ENCODE assay signal across 12 mouse cellular contexts in genomic region chr7:140153829-140154217, GRCm38 (mm10). TPM values are rescaled to one million over a fixed set of nuclear protein-coding genes. Genes with fewer than 3 reads are reported as not detected.
A peak's percentile ranks its signal among the peaks of the same experiment; 100 is the strongest.
DNase-seq lines count a peak whose midpoint lies in the region; ATAC-seq and TF ChIP-seq lines count a peak whose summit lies in the region.
"Had no signal": no experiment of that assay in that cellular context is flagged by ENCODE, and none has a peak within 500 bp of the region (broad histone marks: within the 10 kb centered on the region; RNA-seq: fewer than 3 reads in every experiment).

No protein-coding gene starts in this region.

- peak overlapping the region; percentile 66 for H3K4me2 ChIP-seq in heart, embryonic 13.5 days
- peak overlapping the region; percentile 73 for H3K4me2 ChIP-seq in forebrain, postnatal 0 days (ENCODE audit: low read depth)
- peak overlapping the region; percentile 59 for H3K4me2 ChIP-seq in midbrain, embryonic 12.5 days (replicated peaks)

- no peak for TF ChIP-seq CTCF in forebrain, postnatal 0 days (IDR thresholded peaks at IDR 0.05; ENCODE audit: low read depth)

- 23% methylated on average over 4 of the region's 4 CpGs for WGBS in heart, embryonic 13.5 days
- WGBS in forebrain, postnatal 0 days, result 17% methylated on average over 4 of the region's 4 CpGs
- 10% methylated on average over 4 of the region's 4 CpGs for WGBS in midbrain, embryonic 12.5 days

- H3K36me3 ChIP-seq in heart, embryonic 13.5 days, result peaks cover 5% of the 10 kb centered on the region; the same call in 1 of the 2 replicates
- H3K36me3 ChIP-seq in ES-E14 (ENCODE audit: control insufficient read depth, insufficient read depth, low read length, poor library complexity, severe bottlenecking), result peaks cover 8% of the 10 kb centered on the region; the same call in 1 of the 2 replicates
- peaks cover 4% of the 10 kb centered on the region; the same call in 1 of the 2 replicates for H3K36me3 ChIP-seq in forebrain, postnatal 0 days (ENCODE audit: insufficient read depth)
- peaks cover 7% of the 10 kb centered on the region; the same call in 1 of the 2 replicates for H3K36me3 ChIP-seq in midbrain, embryonic 12.5 days

- H3K4me3 ChIP-seq in heart, embryonic 13.5 days, result peak overlapping the region; percentile 30
- H3K4me3 ChIP-seq in ES-E14 (ENCODE audit: insufficient read depth in 1 of 2, low read depth in 1 of 2, low read length in 2 of 2, poor library complexity in 1 of 2, severe bottlenecking in 1 of 2), result peak overlapping the region; percentile 58 to 63; a peak in 3 of 4 replicates
- H3K4me3 ChIP-seq in forebrain, postnatal 0 days (ENCODE audit: low read depth, low read length), result peak overlapping the region; percentile 54
- H3K4me3 ChIP-seq in midbrain, embryonic 12.5 days, result peak overlapping the region; percentile 39

- no peak for ATAC-seq in heart, embryonic 13.5 days (ENCODE audit: extremely low read depth, insufficient number of reproducible peaks, low FRiP score, low TSS enrichment)
- ATAC-seq in forebrain, postnatal 0 days, result peak; percentile 53
- no peak; the same call in 1 of the 2 replicates for ATAC-seq in midbrain, embryonic 12.5 days (ENCODE audit: low FRiP score, low read depth)
- ATAC-seq: activated CD4-positive, CD25-positive, alpha-beta regulatory T cell, adult 4 months had no signal

- H3K9me3 ChIP-seq in heart, embryonic 13.5 days, result no peaks in the 10 kb centered on the region
- no peaks in the 10 kb centered on the region for H3K9me3 ChIP-seq in ES-E14 (ENCODE audit: control insufficient read depth, insufficient read depth, low read depth, low read length)
- no peaks in the 10 kb centered on the region for H3K9me3 ChIP-seq in forebrain, postnatal 0 days (ENCODE audit: low read length)
- H3K9me3 ChIP-seq in midbrain, embryonic 12.5 days, result no peaks in the 10 kb centered on the region
- H3K9me3 ChIP-seq: megakaryocyte, embryonic 14.5 days had no signal

- DNase-seq in heart, adult 18-20 months, result no peak
- no peak for DNase-seq in ES-E14 (ENCODE audit: low read depth, low spot score)
- DNase-seq in forebrain, postnatal 0 days, result peak; percentile 48
- no peak for DNase-seq in right cerebral cortex, postnatal 4 days
- DNase-seq in left cerebral cortex, adult 18-20 months (ENCODE audit: low spot score in 2 of 2), result no peak
- no peak for DNase-seq in ovary, postnatal 14 days (ENCODE audit: low spot score)

- in situ Hi-C loops in ES-E14 (cut with MboI; ENCODE audit: low sequenced_read_pairs in 2 of 2, unreplicated experiment in 2 of 2), result no loop called here

- peaks cover 68% of the 10 kb centered on the region for H3K27me3 ChIP-seq in heart, embryonic 13.5 days (replicated peaks)
- no peaks in the 10 kb centered on the region for H3K27me3 ChIP-seq in forebrain, postnatal 0 days (ENCODE audit: insufficient read depth, low read length)
- H3K27me3 ChIP-seq in midbrain, embryonic 12.5 days, result peaks cover 50% of the 10 kb centered on the region

- H3K9ac ChIP-seq in heart, embryonic 13.5 days, result peak overlapping the region; percentile 64
- H3K9ac ChIP-seq in ES-E14 (ENCODE audit: insufficient read depth, low read depth, low read length, poor library complexity, severe bottlenecking), result no peak overlapping the region
- H3K9ac ChIP-seq in forebrain, postnatal 0 days, result peak overlapping the region; percentile 83
- peak overlapping the region; percentile 53 for H3K9ac ChIP-seq in midbrain, embryonic 12.5 days (replicated peaks)

- peaks cover 15% of the 10 kb centered on the region for H3K4me1 ChIP-seq in heart, embryonic 13.5 days
- H3K4me1 ChIP-seq in ES-E14 (ENCODE audit: control insufficient read depth in 2 of 2, insufficient read depth in 2 of 2, low read length in 2 of 2, poor library complexity in 1 of 2), result peaks cover 0 to 9% of the 10 kb centered on the region in 2 experiments; a peak in 1 of 4 replicates
- peaks cover 13% of the 10 kb centered on the region for H3K4me1 ChIP-seq in forebrain, postnatal 0 days (ENCODE audit: insufficient read depth)
- H3K4me1 ChIP-seq in midbrain, embryonic 12.5 days, result peaks cover 19% of the 10 kb centered on the region

- no peak overlapping the region for H3K27ac ChIP-seq in heart, embryonic 13.5 days (replicated peaks)
- no peak overlapping the region for H3K27ac ChIP-seq in ES-E14 (ENCODE audit: insufficient read depth, low read depth, low read length, poor library complexity, severe bottlenecking)
- H3K27ac ChIP-seq in forebrain, postnatal 0 days (ENCODE audit: low read depth, low read length), result peak overlapping the region; percentile 83
- no peak overlapping the region for H3K27ac ChIP-seq in midbrain, embryonic 12.5 days (replicated peaks)

TF ChIP-seq in ES-E14, 5 proteins besides CTCF, POLR2A, EP300 and RAD21:
- TF ChIP-seq ZC3H11A (IDR thresholded peaks at IDR 0.05; ENCODE audit: borderline replicate concordance, low read depth, low read length) (no peak), HCFC1 (IDR thresholded peaks at IDR 0.05; ENCODE audit: borderline replicate concordance, insufficient read depth, low read length) (no peak), CHD2 (IDR thresholded peaks at IDR 0.05; ENCODE audit: low read depth, low read length) (no peak), MAFK (IDR thresholded peaks at IDR 0.05; ENCODE audit: insufficient read depth, low read depth, low read length) (no peak), ZNF384 (IDR thresholded peaks at IDR 0.05; ENCODE audit: low read depth, low read length) (no peak)

RNA-seq across cellular contexts. Expression of gene Sprn, which starts 0.9 kb away (rescaled TPM):
- polyA plus RNA-seq in heart, embryonic 13.5 days (2015; fragmentation: Nextera tagmentation; extraction: Ambion mirVana), result 0.10 TPM in 1 of 2 replicates, not detected in the other
- under 1 TPM; 0.35 to 0.41 TPM for total RNA-seq in heart, adult 18-20 months (2021)
- total RNA-seq in ES-E14 (2012; rRNA removed), result 0.27 and 0.48 TPM in 2 replicates
- total RNA-seq in forebrain, postnatal 0 days (2014; rRNA removed), result 64.0 and 74.4 TPM in 2 replicates
- polyA plus RNA-seq in forebrain, postnatal 0 days (2015; fragmentation: Nextera tagmentation; extraction: Ambion mirVana), result 32.6 and 43.5 TPM in 2 replicates
- 2.8 and 3.1 TPM in 2 replicates for polyA plus RNA-seq in midbrain, embryonic 12.5 days (2016; fragmentation: Nextera tagmentation; extraction: Ambion mirVana)
- total RNA-seq in left cerebral cortex, adult 18-20 months (2021), result 100 to 1,000 TPM; 119 to 120 TPM
- polyA plus RNA-seq: activated CD4-positive, CD25-positive, alpha-beta regulatory T cell, adult 4 months had no signal

RNA-seq across cellular contexts. Expression of gene Olfr522, which starts 10.7 kb away (rescaled TPM):
- polyA plus RNA-seq in heart, embryonic 13.5 days (2015; fragmentation: Nextera tagmentation; extraction: Ambion mirVana), result not detected in 2 replicates
- total RNA-seq in heart, adult 18-20 months (2021), result not detected
- not detected in 2 replicates for total RNA-seq in ES-E14 (2012; rRNA removed)
- not detected in 2 replicates for total RNA-seq in forebrain, postnatal 0 days (2014; rRNA removed)
- not detected in 2 replicates for polyA plus RNA-seq in forebrain, postnatal 0 days (2015; fragmentation: Nextera tagmentation; extraction: Ambion mirVana)
- not detected in 2 replicates for polyA plus RNA-seq in midbrain, embryonic 12.5 days (2016; fragmentation: Nextera tagmentation; extraction: Ambion mirVana)
- not detected for total RNA-seq in left cerebral cortex, adult 18-20 months (2021)
- total RNA-seq: gastrocnemius, postnatal 10 days had no signal
- polyA plus RNA-seq: activated CD4-positive, CD25-positive, alpha-beta regulatory T cell, adult 4 months; small intestine, adult 2 months had no signal

RNA-seq across cellular contexts. Expression of gene Mtg1, which starts 16.5 kb away (rescaled TPM):
- 27.2 and 30.5 TPM in 2 replicates for polyA plus RNA-seq in heart, embryonic 13.5 days (2015; fragmentation: Nextera tagmentation; extraction: Ambion mirVana)
- 10 to 100 TPM; 28.5 to 34.2 TPM for total RNA-seq in heart, adult 18-20 months (2021)
- total RNA-seq in ES-E14 (2012; rRNA removed), result 21.0 and 23.0 TPM in 2 replicates
- total RNA-seq in forebrain, postnatal 0 days (2014; rRNA removed), result 14.2 and 15.0 TPM in 2 replicates
- polyA plus RNA-seq in forebrain, postnatal 0 days (2015; fragmentation: Nextera tagmentation; extraction: Ambion mirVana), result 33.7 and 35.8 TPM in 2 replicates
- polyA plus RNA-seq in midbrain, embryonic 12.5 days (2016; fragmentation: Nextera tagmentation; extraction: Ambion mirVana), result 26.1 and 28.8 TPM in 2 replicates
- 10 to 100 TPM; 20.3 to 27.5 TPM for total RNA-seq in left cerebral cortex, adult 18-20 months (2021)

RNA-seq across cellular contexts. Expression of gene Olfr523, which starts 19.2 kb away (rescaled TPM):
- polyA plus RNA-seq in heart, embryonic 13.5 days (2015; fragmentation: Nextera tagmentation; extraction: Ambion mirVana), result not detected in 2 replicates
- total RNA-seq in heart, adult 18-20 months (2021), result not detected
- total RNA-seq in ES-E14 (2012; rRNA removed), result not detected in 2 replicates
- total RNA-seq in forebrain, postnatal 0 days (2014; rRNA removed), result not detected in 2 replicates
- polyA plus RNA-seq in forebrain, postnatal 0 days (2015; fragmentation: Nextera tagmentation; extraction: Ambion mirVana), result not detected in 2 replicates
- polyA plus RNA-seq in midbrain, embryonic 12.5 days (2016; fragmentation: Nextera tagmentation; extraction: Ambion mirVana), result not detected in 2 replicates
- total RNA-seq in left cerebral cortex, adult 18-20 months (2021), result not detected
- total RNA-seq: gastrocnemius, postnatal 10 days had no signal
- polyA plus RNA-seq: activated CD4-positive, CD25-positive, alpha-beta regulatory T cell, adult 4 months; small intestine, adult 2 months had no signal

RNA-seq across cellular contexts. Expression of gene Echs1, which starts 37.5 kb away (rescaled TPM):
- polyA plus RNA-seq in heart, embryonic 13.5 days (2015; fragmentation: Nextera tagmentation; extraction: Ambion mirVana), result 169 and 182 TPM in 2 replicates
- 100 to 1,000 TPM; 512 to 515 TPM for total RNA-seq in heart, adult 18-20 months (2021)
- 47.0 and 58.3 TPM in 2 replicates for total RNA-seq in ES-E14 (2012; rRNA removed)
- 84.0 and 103 TPM in 2 replicates for total RNA-seq in forebrain, postnatal 0 days (2014; rRNA removed)
- 113 and 116 TPM in 2 replicates for polyA plus RNA-seq in forebrain, postnatal 0 days (2015; fragmentation: Nextera tagmentation; extraction: Ambion mirVana)
- polyA plus RNA-seq in midbrain, embryonic 12.5 days (2016; fragmentation: Nextera tagmentation; extraction: Ambion mirVana), result 136 and 142 TPM in 2 replicates
- 10 to 100 TPM; 54.7 to 55.9 TPM for total RNA-seq in left cerebral cortex, adult 18-20 months (2021)

Comparison
In these comparisons a context has a peak if more than half of its experiments do, and no peak if none do; other contexts are left out.
1. RNA of gene Sprn, which starts 0.9 kb away (total RNA-seq): 119 to 120 TPM in left cerebral cortex, adult 18-20 months and 64.0 to 74.4 TPM in forebrain, postnatal 0 days; 0.35 to 0.41 TPM in heart, adult 18-20 months and 0.27 to 0.48 TPM in ES-E14; every median in the first group is over 10 times any median in the second.
2. Peak in every context shown above with its lines, with median percentiles within 50 percentile points of each other: H3K4me2 ChIP-seq and H3K4me3 ChIP-seq.